Mouse (Mus musculus) E14TG2a.4 (cell line): ENCODE measurements around the gene Mettl7a1.

Experiments
- CTCF ChIP-seq: conservative IDR thresholded peaks from 2 replicates; pipeline ENCODE4 v1.5.1; 2014; ENCODE audit warnings: low read length
- NANOG ChIP-seq: IDR thresholded peaks from 2 replicates; pipeline ENCODE4 v1.6.1; 2014; ENCODE audit warnings: borderline replicate concordance, low read length, mixed read lengths
- POU5F1 ChIP-seq: IDR thresholded peaks from 2 replicates; pipeline ENCODE4 v1.6.1; 2014; ENCODE audit warnings: low read length, borderline replicate concordance

GRCm38 (mm10) chr15:100268916-100269315, 35.0 kb upstream of the Mettl7a1 start:
- TF ChIP-seq NANOG (no peak), CTCF (no peak), POU5F1 (no peak)
